Mouse (Mus musculus) embryonic fibroblast, embryonic 13.5 days (primary cell): ENCODE measurements around the gene Gprasp2.

ENCODE experiments used
- CTCF ChIP-seq: IDR thresholded peaks from 2 replicates; pipeline ENCODE4 v1.5.1; 2011; ENCODE audit warnings: mild to moderate bottlenecking, control low read depth, low read length, moderate library complexity, borderline replicate concordance; ENCODE audit not compliant: insufficient read depth
- POLR2A ChIP-seq: IDR thresholded peaks from 2 replicates; pipeline ENCODE4 v1.6.1; 2011; ENCODE audit warnings: low read depth, mild to moderate bottlenecking, control low read depth, low read length, moderate library complexity

- no peak for TF ChIP-seq CTCF
- no peak for TF ChIP-seq POLR2A
Measured at GRCm38 (mm10) chrX:135804149-135804548, 34.7 kb upstream of the Gprasp2 start.
